Mouse (Mus musculus): Measurements from ENCODE around the gene Btbd18.

Gene Btbd18

GRCm38 (mm10) chr2:84707523-84707922, 48.6 kb downstream of the Btbd18 start:
- no peak for DNase-seq

- DNase-seq = no peak
These were observed 53.0 kb downstream of the Btbd18 start for GRCm38 (mm10) chr2:84711898-84712297.

- no peak for DNase-seq
These were observed 55.5 kb downstream of the Btbd18 start for GRCm38 (mm10) chr2:84714422-84714810.

- peak; percentile 99 for DNase-seq
These were observed 56.1 kb downstream of the Btbd18 start, which contains the start of gene Zdhhc5 for GRCm38 (mm10) chr2:84714811-84715561. Gene Zdhhc5, minus strand, starts transcription at chr2:84715180.

- DNase-seq = peak; percentile 83
These were observed 56.9 kb downstream of the Btbd18 start for GRCm38 (mm10) chr2:84715562-84716361.

GRCm38 (mm10) chr2:84716423-84717355, 57.8 kb downstream of the Btbd18 start:
- DNase-seq = no peak

- no peak for DNase-seq
These were observed 58.5 kb downstream of the Btbd18 start for GRCm38 (mm10) chr2:84717357-84717756.
